Mouse (Mus musculus) C2C12 (cell line): ENCODE measurements at regions not wholly inside any gene's neighbourhood (a gene's known extent, or its start where the extent isn't known, plus 50 kb on each side); places are given as distances from the start of the nearest gene placed in this dataset.

Source experiments
- H3K27me3 ChIP-seq: one replicate; pipeline ENCODE4 v1.6.1; 2011; ENCODE audit not compliant: control insufficient read depth, insufficient read depth, insufficient read length
- H3K36me3 ChIP-seq: one replicate; pipeline ENCODE4 v1.6.1; 2011; ENCODE audit not compliant: control insufficient read depth, insufficient read depth
- H3K4me3 ChIP-seq: one replicate; pipeline ENCODE4 v1.5.1; 2011; ENCODE audit warnings: mild to moderate bottlenecking, control low read depth; ENCODE audit not compliant: poor library complexity, insufficient read depth, severe bottlenecking
- H3K79me2 ChIP-seq: one replicate; pipeline ENCODE4 v1.6.1; 2011; ENCODE audit not compliant: control insufficient read depth, insufficient read depth
- H3K79me3 ChIP-seq: one replicate; pipeline ENCODE4 v1.6.1; 2011; ENCODE audit warnings: low read depth, control low read depth
- H3ac ChIP-seq: one replicate; pipeline ENCODE3; 2011; ENCODE audit warnings: low read depth; ENCODE audit not compliant: control insufficient read depth, insufficient read length
- CEBPB ChIP-seq: IDR thresholded peaks from one replicate; pipeline ENCODE4 v1.6.1; 2011; ENCODE audit warnings: low read depth, mild to moderate bottlenecking, control low read depth, moderate library complexity
- CTCF ChIP-seq: IDR thresholded peaks from one replicate; pipeline ENCODE4 v1.5.1; 2011; ENCODE audit not compliant: control insufficient read depth, insufficient read depth, insufficient read length
- FOSL1 ChIP-seq: IDR thresholded peaks from one replicate; pipeline ENCODE4 v1.8.0; 2011; ENCODE audit warnings: mild to moderate bottlenecking, low read length; ENCODE audit not compliant: poor library complexity, insufficient read depth, severe bottlenecking
- MAX ChIP-seq: IDR thresholded peaks from one replicate; pipeline ENCODE4 v1.6.1; 2011; ENCODE audit warnings: mild to moderate bottlenecking, control low read depth
- MYOD1 ChIP-seq: IDR thresholded peaks from one replicate; pipeline ENCODE4 v1.6.1; 2011; ENCODE audit warnings: low read depth; ENCODE audit not compliant: control insufficient read depth, insufficient read length
- MYOG ChIP-seq: IDR thresholded peaks from one replicate; pipeline ENCODE4 v1.6.1; 2011; ENCODE audit not compliant: control insufficient read depth, insufficient read length; ENCODE audit errors: extremely low read depth
- USF1 ChIP-seq: IDR thresholded peaks from one replicate; pipeline ENCODE4 v1.6.1; 2011; ENCODE audit warnings: low read depth, mild to moderate bottlenecking, control low read depth, moderate library complexity

DNA sequence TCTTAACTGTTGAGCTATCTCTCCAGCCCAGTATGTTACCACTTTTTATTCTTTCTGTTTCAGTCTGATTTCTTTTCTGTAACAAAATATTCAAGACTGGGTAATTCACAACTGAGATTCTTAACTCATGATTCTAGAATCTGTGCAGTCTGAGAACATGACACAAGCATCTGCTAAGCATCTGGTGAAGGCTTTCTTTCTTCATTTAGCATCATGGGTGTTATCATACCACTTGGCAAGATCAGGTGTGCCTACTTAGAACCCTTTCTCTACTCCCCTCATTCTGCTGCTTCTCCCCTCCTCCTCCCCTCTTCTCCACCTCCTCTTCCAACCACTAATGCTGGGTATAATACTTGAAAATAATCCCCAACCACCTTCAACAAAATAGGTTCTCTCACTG is 62.1 kb upstream of the Pfn2 start:
- H3ac ChIP-seq, result no peak overlapping the region
- TF ChIP-seq FOSL1 (no peak), CTCF (no peak), MYOD1 (no peak), MAX (no peak), USF1 (no peak), MYOG (no peak), CEBPB (no peak)
- H3K27me3 ChIP-seq, result no peaks in the 10 kb centered on the region
- no peak overlapping the region for H3K4me3 ChIP-seq
- no peaks in the 10 kb centered on the region for H3K79me2 ChIP-seq
- H3K79me3 ChIP-seq, result no peaks in the 10 kb centered on the region
- no peaks in the 10 kb centered on the region for H3K36me3 ChIP-seq

DNA sequence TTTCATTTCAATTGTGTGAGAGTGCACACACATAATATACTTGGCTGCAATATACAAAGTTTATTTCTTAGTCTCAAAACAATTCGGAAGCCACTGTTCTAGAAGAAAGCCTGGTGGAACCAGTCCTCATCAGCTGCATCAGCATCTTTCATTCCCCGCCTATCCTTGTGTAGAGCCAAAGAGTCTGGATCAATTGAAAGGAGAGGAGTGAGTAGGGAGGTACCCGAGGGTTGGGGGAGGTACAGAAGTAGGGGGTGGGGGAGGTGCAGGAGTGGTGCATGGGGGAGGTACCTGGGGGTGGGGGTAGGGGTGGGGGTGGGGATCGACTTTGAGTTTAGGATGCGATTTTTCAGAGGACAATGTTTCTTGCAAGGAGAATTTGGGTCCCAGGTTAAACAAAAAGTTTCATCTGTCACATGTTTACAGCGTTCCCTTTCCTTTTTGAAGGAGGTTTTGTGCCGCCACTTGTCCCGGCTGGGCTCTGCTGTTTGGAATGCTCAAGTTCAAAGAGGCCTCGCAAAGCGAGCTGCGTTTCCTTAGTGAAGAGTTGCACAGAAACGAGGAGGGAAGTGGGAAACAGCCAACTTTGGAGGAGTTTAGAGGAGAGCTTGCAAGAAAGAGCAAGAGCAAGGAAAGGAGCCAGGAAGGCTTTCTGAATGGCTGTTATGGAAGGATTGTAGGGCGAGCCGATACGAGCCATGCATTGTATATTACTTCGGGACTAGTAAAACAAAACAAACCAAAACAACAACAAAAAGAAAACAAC is 64.1 kb upstream of the Pfn2 start:
- Histone ChIP-seq H3K27me3 (no peaks in the 10 kb centered on the region), H3K79me2 (no peaks in the 10 kb centered on the region), H3K79me3 (no peaks in the 10 kb centered on the region), H3K4me3 (no peak overlapping the region), H3K36me3 (no peaks in the 10 kb centered on the region), H3ac (no peak overlapping the region)
- TF ChIP-seq CTCF, result no peak
- no peak for TF ChIP-seq CEBPB
- TF ChIP-seq MAX, result no peak
- TF ChIP-seq USF1, result no peak
- TF ChIP-seq MYOG, result no peak
- TF ChIP-seq FOSL1, result no peak
- TF ChIP-seq MYOD1, result no peak

DNA sequence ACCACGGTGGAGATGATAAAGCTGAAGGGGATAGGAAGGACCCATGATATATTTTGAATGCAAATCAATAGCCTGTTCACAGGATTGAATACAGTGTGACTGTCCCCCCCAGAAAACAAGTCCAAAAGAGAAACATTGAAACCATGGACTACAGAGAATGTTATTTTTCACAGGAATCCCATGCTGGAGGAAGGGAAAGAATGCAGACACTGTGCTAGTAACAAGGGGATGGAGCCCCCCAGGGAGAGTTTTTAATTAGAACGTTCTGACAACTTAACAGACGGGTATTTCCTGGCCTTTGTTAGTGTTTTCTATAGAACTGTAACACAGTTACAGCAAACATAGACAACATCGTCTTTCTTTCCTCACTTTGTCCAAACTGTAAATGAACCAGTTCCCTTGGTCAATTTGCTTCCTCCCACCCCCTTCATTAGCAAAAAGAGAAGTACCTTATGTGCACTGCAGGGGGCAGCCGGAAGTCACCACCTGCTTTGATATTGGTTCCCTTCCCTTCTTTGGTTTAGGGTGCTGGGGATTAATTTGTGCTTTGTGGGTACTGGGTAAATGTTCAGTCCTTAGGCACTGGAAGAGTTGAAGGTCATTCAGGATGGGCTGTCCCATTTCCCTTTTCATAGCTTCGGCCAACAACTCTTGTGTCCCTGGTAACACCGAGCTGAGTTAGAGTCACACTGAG is 64.9 kb upstream of the Pfn2 start:
- H3K79me3 ChIP-seq, result no peaks in the 10 kb centered on the region
- TF ChIP-seq MAX (no peak), MYOD1 (no peak), USF1 (no peak), MYOG (no peak), FOSL1 (no peak), CTCF (no peak)
- H3ac ChIP-seq, result no peak overlapping the region
- no peaks in the 10 kb centered on the region for H3K79me2 ChIP-seq
- H3K4me3 ChIP-seq, result no peak overlapping the region
- H3K36me3 ChIP-seq, result no peaks in the 10 kb centered on the region
- H3K27me3 ChIP-seq, result no peaks in the 10 kb centered on the region

DNA sequence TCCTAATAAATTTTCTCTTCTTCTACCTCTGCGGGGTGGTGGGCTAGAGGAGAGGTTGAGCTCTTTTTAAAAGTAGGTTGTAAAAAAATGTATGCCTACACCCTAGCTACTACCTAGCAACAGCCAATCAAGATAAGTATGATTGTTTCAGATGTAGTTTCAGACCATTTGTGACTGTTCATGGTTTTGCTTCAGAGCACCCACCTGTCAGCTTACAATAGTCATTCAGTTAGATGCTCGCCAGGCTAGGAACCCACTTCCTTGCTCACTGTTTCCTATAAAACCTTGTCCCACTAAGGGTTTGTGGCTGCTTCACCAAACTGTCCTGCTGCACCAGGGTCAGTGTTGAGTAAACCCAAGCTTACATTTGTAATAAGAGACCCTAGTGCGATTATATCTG is 66.8 kb upstream of the Pfn2 start:
- no peak for TF ChIP-seq MAX
- no peak for TF ChIP-seq MYOG
- no peak for TF ChIP-seq USF1
- TF ChIP-seq FOSL1, result no peak
- TF ChIP-seq CEBPB, result no peak
- no peak for TF ChIP-seq CTCF
- TF ChIP-seq MYOD1, result no peak
- no peaks in the 10 kb centered on the region for H3K36me3 ChIP-seq
- H3K79me2 ChIP-seq, result no peaks in the 10 kb centered on the region
- no peak overlapping the region for H3ac ChIP-seq
- H3K4me3 ChIP-seq, result no peak overlapping the region
- no peaks in the 10 kb centered on the region for H3K27me3 ChIP-seq
- no peaks in the 10 kb centered on the region for H3K79me3 ChIP-seq

DNA sequence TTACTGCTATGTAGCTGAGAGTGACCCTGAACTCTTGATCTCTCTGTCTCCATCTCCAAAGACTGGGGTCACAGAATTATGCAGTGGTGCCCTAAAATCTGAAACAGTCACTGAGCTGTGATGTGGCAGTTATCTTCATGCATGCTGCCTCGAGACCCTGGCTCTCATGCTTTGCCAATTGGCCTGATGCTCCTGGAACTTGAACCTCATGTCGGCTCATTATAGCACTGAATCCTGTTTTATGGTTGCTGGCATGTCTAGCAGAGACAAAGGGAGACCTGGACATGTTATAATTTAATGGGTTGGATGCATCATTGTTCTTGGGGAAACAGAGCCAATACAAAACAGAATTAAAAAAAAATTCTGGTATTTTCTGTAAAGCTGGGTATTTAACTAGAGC is 71.0 kb upstream of the Pfn2 start:
- H3K27me3 ChIP-seq, result no peaks in the 10 kb centered on the region
- no peak overlapping the region for H3ac ChIP-seq
- H3K4me3 ChIP-seq, result no peak overlapping the region
- TF ChIP-seq MYOG (no peak), MAX (no peak), USF1 (no peak), CEBPB (no peak), FOSL1 (no peak), CTCF (no peak), MYOD1 (no peak)
- no peaks in the 10 kb centered on the region for H3K79me3 ChIP-seq
- H3K79me2 ChIP-seq, result no peaks in the 10 kb centered on the region
- no peaks in the 10 kb centered on the region for H3K36me3 ChIP-seq
